Mouse (Mus musculus) adrenal gland, postnatal 36 days (tissue): ENCODE measurements around the gene BC049715. TPM values are rescaled to one million over a fixed set of nuclear protein-coding genes. Genes with fewer than 3 reads are reported as not detected.
"Not testable (repeated sequence)": the region's sequence is repeated elsewhere in the genome, so short reads cannot be mapped to it uniquely, and the experiment has no call there.

Experiments
- DNase-seq, 2 experiments: peaks; one replicate each; pipeline ENCODE4 v3.0.0; 2021; ENCODE audit warnings: mixed read lengths in 1 of 2
- total RNA-seq, 2 experiments: library from RNA; stranded (reverse); gene quantifications; 2 replicates each; pipeline ENCODE4 v1.2.3; 2021

The BC049715 gene
- total RNA-seq, 2 experiments from 2014 or later, result 0.43 to 1.2 TPM

GRCm38 (mm10) chr6:136848971-136849370 lies 21.5 kb downstream of the BC049715 start:
- DNase-seq, result no peak

GRCm38 (mm10) chr6:136850267-136850666 lies 22.8 kb downstream of the BC049715 start:
- DNase-seq, result no peak

DNA sequence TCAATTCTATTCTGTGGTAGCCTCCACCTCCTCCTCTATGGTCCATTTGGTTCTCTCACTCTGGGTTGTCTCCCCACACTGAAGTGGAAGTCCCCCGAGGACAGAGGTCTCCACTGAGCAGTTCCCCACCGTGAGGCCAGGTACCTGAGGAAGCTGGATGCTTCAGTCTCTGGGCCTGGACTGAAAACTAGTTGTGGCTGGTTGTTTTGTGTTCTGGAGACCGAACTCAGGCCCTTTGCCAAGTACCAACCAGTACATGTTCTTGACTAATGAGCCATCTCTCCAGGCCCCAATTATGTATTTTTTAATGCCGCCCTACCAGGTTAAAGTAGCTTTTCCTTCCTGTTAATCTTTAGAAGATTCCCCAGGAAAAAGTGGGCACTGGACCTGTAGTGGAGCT lies 24.9 kb downstream of the BC049715 start:
- no peak for DNase-seq

- DNase-seq, result peak in 1 of 2 experiments; percentile 29
These were observed 25.3 kb downstream of the BC049715 start for GRCm38 (mm10) chr6:136852762-136853161.

DNA sequence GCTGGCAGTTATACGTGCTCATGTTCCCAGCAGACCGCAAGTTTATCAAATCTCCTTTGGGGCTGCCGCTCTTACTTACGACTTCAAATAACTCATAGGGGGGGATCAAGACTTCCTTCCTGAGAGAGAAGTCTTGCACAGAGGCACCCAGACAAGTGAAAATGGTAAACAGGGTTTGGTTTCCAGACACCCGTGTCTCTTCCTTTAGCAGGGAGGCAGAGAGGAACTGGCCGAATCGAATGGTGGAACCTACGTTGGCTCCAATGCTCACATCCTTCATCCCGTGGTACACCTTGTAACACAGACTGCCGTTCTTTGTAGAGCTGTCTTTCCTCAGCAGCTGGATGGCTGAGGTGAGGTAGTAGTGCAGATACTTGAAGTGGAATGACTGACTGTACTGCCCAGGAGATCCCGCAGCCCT lies 26.9 kb downstream of the BC049715 start:
- peak in 1 of 2 experiments; percentile 8 for DNase-seq

- DNase-seq, result no peak
These were observed 27.8 kb downstream of the BC049715 start for GRCm38 (mm10) chr6:136855183-136855582.

DNA sequence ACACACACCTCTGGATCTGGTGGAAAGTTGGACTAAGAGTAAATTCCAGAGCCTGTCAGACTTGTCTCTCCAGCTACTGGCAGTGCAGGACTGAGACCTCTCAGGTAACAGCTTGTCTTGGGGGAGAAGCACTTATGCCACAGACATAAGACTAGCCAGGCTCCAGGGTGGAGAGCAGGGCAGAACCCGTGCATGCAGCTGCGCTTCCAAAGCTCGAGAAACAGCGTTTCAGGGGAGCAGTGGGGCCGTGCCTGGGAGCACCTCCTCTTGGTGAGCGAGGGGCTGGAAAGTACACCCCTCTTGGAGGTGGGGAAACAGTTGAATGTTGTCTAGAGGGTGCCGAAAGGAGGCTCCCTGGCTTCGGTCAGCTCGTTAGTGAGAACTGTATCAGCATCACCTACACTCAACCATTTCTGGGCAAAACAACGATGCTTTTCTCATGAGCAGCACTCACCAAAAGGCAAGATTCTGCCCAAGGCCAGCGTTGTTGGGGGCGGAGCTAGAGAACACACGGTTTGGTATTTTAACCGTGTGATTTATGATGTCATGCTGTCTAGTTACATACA lies 28.7 kb downstream of the BC049715 start:
- peak; percentile 63 to 66 for DNase-seq

GRCm38 (mm10) chr6:136857186-136857872 lies 29.9 kb downstream of the BC049715 start, which contains the start of gene Art4:
Art4 (minus strand) TSS chr6:136857733.
- DNase-seq, result peak; percentile 22 to 36

- DNase-seq, result peak; percentile 30 to 38
These were observed 30.4 kb downstream of the BC049715 start for GRCm38 (mm10) chr6:136857873-136858260.

DNA sequence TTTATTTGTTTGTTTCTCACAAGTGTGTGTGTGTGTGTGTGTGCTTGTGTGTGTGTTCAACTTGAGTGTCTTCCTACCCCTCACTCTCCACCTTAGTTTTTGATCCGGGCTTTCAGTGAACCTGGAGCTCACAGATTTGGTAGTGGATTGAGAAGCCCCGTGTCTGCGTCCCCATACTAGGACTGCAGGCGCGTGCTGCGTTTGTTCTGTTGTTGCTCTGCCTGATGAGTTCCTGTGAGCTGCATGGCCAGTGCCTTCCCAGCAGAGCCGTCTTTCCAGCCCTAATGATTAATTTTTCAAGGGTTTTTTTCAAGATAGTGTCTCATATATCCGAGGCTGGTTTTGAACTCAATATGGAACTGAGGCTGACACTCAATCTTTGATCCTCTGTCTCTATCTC lies 31.0 kb downstream of the BC049715 start:
- peak in 1 of 2 experiments; percentile 6 for DNase-seq

GRCm38 (mm10) chr6:136861020-136861419 lies 33.6 kb downstream of the BC049715 start:
- peak in 1 of 2 experiments; percentile 29 for DNase-seq

DNA sequence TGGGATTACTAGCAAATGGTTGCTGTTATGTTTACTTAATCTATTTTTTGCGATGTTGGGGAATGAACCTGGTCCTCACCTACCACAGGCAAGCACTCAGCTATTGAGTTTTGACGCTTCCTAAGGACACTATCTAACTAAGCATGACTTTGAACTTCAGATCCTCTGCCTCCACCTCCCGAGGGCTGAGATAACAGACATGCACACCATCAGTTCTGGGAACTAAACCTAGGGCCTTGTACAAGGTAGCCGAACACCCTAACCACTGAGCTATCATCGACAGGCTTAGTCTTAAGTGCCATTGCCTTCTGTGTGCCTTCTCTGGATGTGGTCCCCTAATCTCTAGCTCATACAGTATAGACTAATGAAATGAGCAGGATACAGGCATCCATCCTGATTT lies 37.9 kb downstream of the BC049715 start:
- DNase-seq, result no peak

DNA sequence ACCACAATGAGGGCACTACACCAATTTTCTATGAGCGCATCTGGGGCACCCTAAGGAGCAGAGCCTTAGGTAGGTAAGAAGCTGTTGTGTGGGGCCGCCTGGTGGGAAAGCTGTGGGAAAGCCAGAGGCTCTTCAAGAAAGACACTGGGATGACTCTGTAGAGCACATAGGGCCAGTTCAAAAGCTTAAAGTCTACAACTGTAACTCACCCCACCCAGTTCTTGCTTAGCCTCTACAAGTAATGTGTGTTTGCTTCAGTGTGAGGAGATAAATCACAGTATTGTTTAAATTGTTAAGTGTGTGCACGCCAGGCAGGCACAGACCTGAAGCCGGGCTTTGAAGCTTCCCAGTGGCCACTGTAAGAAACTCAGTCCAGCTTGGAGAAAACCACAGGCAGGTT lies 38.7 kb downstream of the BC049715 start:
- no peak for DNase-seq

DNA sequence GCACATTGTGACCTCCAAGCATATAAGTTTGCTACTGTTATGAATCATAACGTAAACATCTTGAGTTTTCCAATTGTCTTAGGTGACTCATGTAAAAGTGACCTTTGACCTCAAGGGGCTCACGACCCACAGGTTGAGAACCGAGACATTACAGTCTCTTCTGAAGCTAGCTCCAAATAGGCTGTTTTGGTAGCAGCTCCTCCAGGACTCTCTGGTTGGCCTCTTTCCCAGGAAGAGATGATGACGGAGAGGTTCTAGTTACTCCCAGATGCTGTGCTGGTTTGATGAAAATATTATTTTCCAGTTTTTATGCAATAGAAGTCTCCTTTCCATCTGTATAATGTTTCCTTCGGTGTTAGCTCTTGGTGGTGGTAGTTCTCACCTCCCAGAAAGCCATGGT lies 41.5 kb downstream of the BC049715 start:
- no peak for DNase-seq

DNA sequence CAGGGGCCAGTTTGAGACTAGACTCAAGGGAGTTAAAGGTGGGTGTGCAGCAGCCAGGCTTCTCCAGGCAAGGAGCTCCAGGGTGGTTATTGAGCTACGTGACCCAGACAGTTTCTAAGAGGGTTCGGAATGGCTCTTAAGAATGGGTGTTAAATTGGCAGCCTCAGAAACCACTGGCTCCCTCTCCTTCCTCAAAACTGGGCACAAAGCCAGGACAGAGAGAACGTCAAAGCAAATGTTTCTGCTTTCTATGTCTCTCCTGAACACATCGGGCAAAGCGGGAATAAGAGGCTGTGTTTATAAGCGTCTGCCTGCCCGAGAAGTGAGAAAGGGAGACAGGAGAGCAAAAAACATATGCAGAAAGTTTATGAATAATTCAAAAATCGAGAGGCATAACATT lies 47.2 kb downstream of the BC049715 start:
- DNase-seq, result no peak

- DNase-seq, result no peak
These were observed 48.2 kb downstream of the BC049715 start, which contains the start of gene Mgp for GRCm38 (mm10) chr6:136875670-136876069. Mgp (minus strand) TSS chr6:136875823.

DNA sequence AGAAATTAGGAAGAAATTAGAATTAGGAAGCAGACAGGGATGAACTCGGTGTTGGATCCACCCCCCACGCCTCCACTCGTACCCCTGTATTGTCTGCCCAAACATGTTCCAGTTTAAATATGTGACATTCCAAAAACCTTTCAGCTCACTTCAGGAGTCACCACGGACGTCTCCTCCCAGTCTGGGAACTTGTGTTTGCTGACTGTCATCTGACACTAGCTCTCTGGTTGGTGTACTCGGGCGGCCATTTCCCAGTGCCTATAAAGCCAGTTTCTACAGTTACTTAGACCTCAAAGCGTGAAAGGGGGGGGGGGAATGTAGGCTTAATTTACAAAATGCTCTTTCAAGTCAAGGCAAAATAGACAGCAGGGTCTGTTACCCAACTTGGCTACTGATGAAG lies 54.3 kb downstream of the BC049715 start:
- DNase-seq, result no peak

DNA sequence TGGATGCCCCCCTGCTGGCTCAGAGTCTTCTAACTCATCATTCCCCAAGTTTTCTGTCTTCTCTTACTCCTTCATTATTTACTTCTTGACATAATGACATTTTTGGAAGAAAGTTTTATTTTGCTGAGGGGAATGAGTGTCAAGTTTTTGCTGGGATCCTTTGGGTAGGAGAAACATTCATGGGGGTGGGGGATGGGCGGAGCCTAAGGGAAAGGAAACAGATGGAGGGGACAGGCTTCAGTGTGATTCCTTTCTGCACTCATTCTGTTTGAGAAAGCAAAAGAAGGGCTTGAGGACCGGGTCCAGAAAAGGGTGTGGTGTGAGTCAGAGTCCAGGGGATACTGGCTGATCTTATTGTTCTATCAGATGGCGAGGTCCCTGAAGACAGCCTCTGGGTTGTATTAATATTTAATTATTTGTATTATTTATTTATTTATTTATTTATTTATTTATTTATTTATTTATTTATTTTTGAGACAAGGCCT lies 56.0 kb downstream of the BC049715 start:
- DNase-seq, result no peak

DNA sequence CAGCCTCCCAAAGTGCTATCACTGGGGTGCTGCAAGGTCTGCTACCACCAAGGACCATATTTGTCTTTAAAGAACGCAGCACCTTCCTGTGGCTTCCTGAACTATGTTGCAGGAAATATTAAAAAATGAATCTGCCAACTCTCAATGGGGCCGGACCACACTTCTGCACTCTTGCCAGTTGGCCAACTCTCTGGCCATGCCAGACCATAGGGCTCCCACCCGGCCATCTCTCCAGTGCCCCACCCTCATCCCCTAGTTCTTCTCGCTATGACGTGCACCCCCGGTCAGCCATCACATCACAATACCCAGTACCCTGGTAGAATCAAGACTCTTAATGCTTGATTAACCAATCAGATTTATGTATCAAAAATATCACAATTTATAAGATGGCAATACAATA lies 56.5 kb downstream of the BC049715 start:
- DNase-seq, result no peak

DNA sequence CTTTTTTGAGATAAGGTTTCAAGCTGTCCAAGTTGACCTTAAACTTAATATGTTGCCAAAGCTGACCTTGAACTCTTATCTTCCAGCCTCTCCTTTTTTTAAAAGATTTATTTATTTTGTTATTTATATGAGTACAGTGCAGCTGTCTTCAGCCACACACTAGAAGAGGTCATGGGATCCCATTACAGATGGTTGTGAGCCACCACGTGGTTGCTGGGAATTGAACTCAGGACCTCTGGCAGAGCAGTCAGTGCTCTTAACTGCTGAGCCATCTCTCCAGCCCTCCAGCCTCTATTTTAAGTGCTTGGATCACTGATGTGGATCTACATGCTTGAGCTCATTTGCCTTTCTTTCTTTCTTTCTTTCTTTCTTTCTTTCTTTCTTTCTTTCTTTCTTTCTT lies 57.3 kb downstream of the BC049715 start:
- not testable (repeated sequence) for DNase-seq

DNA sequence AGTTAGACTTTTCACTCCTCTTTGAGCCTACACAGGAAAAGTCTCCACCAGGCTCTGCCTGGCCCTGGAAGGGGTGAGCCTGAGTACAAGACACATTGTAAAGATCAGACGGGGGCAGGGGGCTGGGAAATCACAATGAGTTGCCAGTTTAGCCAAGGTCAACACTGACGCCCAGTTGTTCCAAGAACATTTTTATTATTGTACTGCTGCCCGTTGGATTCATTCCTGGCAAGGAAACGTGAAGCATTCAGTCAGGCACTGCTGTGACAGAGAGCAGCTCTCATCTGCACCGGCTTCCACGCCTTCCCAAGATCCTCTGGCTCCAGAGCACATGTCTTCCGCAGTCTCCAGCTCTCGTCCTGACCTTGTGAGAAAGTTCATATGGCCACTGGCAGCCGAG lies 60.4 kb downstream of the BC049715 start:
- DNase-seq, result peak; percentile 66 to 74

- peak; percentile 41 to 51 for DNase-seq
These were observed 61.6 kb downstream of the BC049715 start for GRCm38 (mm10) chr6:136889067-136889466.

- no peak for DNase-seq
These were observed 62.1 kb downstream of the BC049715 start for GRCm38 (mm10) chr6:136889554-136889953.
